Mouse (Mus musculus): ENCODE measurements at regions not wholly inside any gene's neighbourhood (a gene's known extent, or its start where the extent isn't known, plus 50 kb on each side); places are given as distances from the start of the nearest gene placed in this dataset.

GRCm38 (mm10) chr17:45966736-45967135, 65.4 kb downstream of the Vegfa start:
- DNase-seq, result no peak

GRCm38 (mm10) chr17:45964031-45964430, 68.1 kb downstream of the Vegfa start:
- DNase-seq, result no peak

GRCm38 (mm10) chr17:45963332-45963731, 68.8 kb downstream of the Vegfa start:
- no peak for DNase-seq

GRCm38 (mm10) chr17:45961626-45962319, 70.4 kb downstream of the Vegfa start:
- DNase-seq, result no peak

- DNase-seq, result no peak
Measured at GRCm38 (mm10) chr17:45958094-45958881, 73.9 kb downstream of the Vegfa start.

- DNase-seq, result no peak
Measured at GRCm38 (mm10) chr17:45955481-45955880, 76.7 kb downstream of the Vegfa start.

- DNase-seq, result no peak
Measured at GRCm38 (mm10) chr17:45954824-45955223, 77.3 kb downstream of the Vegfa start.

- DNase-seq, result no peak
Measured at GRCm38 (mm10) chr17:45953523-45953922, 78.6 kb downstream of the Vegfa start.

- DNase-seq, result no peak
Measured at GRCm38 (mm10) chr17:45950533-45951164, 81.5 kb downstream of the Vegfa start.

- DNase-seq, result no peak
Measured at GRCm38 (mm10) chr17:45949141-45949540, 83.0 kb downstream of the Vegfa start.

GRCm38 (mm10) chr17:45948314-45948935, 83.7 kb downstream of the Vegfa start:
- DNase-seq, result no peak

- no peak for DNase-seq
Measured at GRCm38 (mm10) chr17:45945005-45945404, 87.2 kb downstream of the Vegfa start.

- no peak for DNase-seq
Measured at GRCm38 (mm10) chr17:45943244-45943643, 88.9 kb downstream of the Vegfa start.

- no peak for DNase-seq
Measured at GRCm38 (mm10) chr17:45941890-45942375, 90.2 kb downstream of the Vegfa start.

- DNase-seq, result no peak
Measured at GRCm38 (mm10) chr17:45940121-45940813, 91.9 kb downstream of the Vegfa start.

- DNase-seq, result no peak
Measured at GRCm38 (mm10) chr17:45938284-45938683, 93.9 kb downstream of the Vegfa start.

- DNase-seq, result no peak
Measured at GRCm38 (mm10) chr17:45936577-45936976, 95.6 kb downstream of the Vegfa start.

GRCm38 (mm10) chr17:45935291-45935690, 96.9 kb downstream of the Vegfa start:
- no peak for DNase-seq

GRCm38 (mm10) chr17:45934002-45934401, 98.2 kb downstream of the Vegfa start:
- DNase-seq, result no peak

- no peak for DNase-seq
Measured at GRCm38 (mm10) chr17:45933034-45933433, 99.1 kb downstream of the Vegfa start.

GRCm38 (mm10) chr17:45932611-45933010, 99.6 kb downstream of the Vegfa start:
- DNase-seq, result no peak

GRCm38 (mm10) chr17:45929591-45929990, 102.6 kb downstream of the Vegfa start:
- no peak for DNase-seq
